Mouse (Mus musculus) forebrain, embryonic 11.5 days (tissue): ENCODE results near the gene St6galnac3. TPM values are rescaled to one million over a fixed set of nuclear protein-coding genes. Genes with fewer than 3 reads are reported as not detected.

ENCODE experiments used
- ATAC-seq: fragments of 200-750 bp; cut with Nextera tagmentation; replicated peaks from 2 replicates; pipeline ENCODE4 v1.8.0; 2017; ENCODE audit warnings: moderate TSS enrichment; ENCODE audit not compliant: low FRiP score
- DNase-seq: peaks from one replicate; pipeline ENCODE4 v3.0.0-alpha.2; 2017; ENCODE audit warnings: low spot score
- H3K27ac ChIP-seq: fragments of 300-500 bp; sonication (generic); 2 replicates; pipeline ENCODE4 v1.5.1; 2014; ENCODE audit warnings: low read depth, low read length
- H3K27me3 ChIP-seq: fragments of 300-500 bp; sonication (generic); 2 replicates; pipeline ENCODE4 v1.6.1; 2014; ENCODE audit warnings: mild to moderate bottlenecking, low read length, mixed read lengths; ENCODE audit not compliant: control insufficient read depth, insufficient read depth
- H3K36me3 ChIP-seq: fragments of 300-500 bp; sonication (generic); 2 replicates; pipeline ENCODE4 v1.6.1; 2014; ENCODE audit warnings: mild to moderate bottlenecking, low read length, moderate library complexity, mixed read lengths; ENCODE audit not compliant: control insufficient read depth, insufficient read depth
- H3K4me1 ChIP-seq: fragments of 300-500 bp; sonication (generic); replicated peaks from 2 replicates; pipeline ENCODE4 v1.6.1; 2014; ENCODE audit warnings: low read length, mixed read lengths; ENCODE audit not compliant: control insufficient read depth, insufficient read depth
- H3K4me2 ChIP-seq: fragments of 300-500 bp; sonication (generic); 2 replicates; pipeline ENCODE4 v1.6.1; 2014; ENCODE audit warnings: low read depth, mild to moderate bottlenecking, low read length, moderate library complexity, mixed read lengths; ENCODE audit not compliant: severe bottlenecking
- H3K4me3 ChIP-seq: fragments of 300-500 bp; sonication (generic); 2 replicates; pipeline ENCODE4 v1.5.1; 2014; ENCODE audit warnings: low read depth, low read length
- H3K9ac ChIP-seq: fragments of 300-500 bp; sonication (generic); 2 replicates; pipeline ENCODE4 v1.6.1; 2014; ENCODE audit warnings: low read length
- H3K9me3 ChIP-seq: fragments of 300-500 bp; sonication (generic); 2 replicates; pipeline ENCODE4 v1.6.1; 2016; ENCODE audit warnings: low read length, mixed read lengths; ENCODE audit not compliant: control insufficient read depth
- WGBS: fragments of 180-500 bp; shearing (Covaris S2); extraction: QIAGEN DNeasy Blood & Tissue Kit; methylation state at CpG from one replicate; pipeline ENCODE4 v1.1.7; 2014; 5-methylcytosine and 5-hydroxymethylcytosine counted together
- polyA plus RNA-seq: library from polyadenylated mRNA; unstranded; fragments of >200 nt; fragmentation: Nextera tagmentation; extraction: Ambion mirVana; gene quantifications from 2 replicates; pipeline ENCODE4 v1.2.1, GENCODE M21; 2014

The St6galnac3 gene
- polyA plus RNA-seq, 1 experiment from 2014 or later = 38.0 TPM

DNA sequence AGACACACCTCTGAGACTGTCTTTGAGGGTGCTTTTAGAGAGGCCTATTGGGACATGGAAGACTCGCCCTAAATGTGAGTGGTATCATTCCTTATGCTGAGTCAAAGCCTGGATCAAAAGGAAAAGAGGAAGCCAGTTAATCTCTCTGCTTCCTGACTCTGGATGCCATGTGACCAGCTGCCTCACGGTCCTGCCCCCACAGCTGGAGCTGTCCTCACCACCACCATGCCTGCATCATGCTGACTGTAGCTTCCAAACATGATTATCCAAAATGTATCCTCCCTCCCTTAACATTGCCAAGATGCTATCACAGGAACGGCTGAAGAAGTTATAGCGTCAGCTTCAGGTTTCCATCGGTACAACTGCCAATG, 244.4 kb downstream of the St6galnac3 start:
- no peak overlapping the region for H3K4me3 ChIP-seq
- H3K4me2 ChIP-seq = no peak overlapping the region
- no peaks in the 10 kb centered on the region for H3K36me3 ChIP-seq
- H3K27me3 ChIP-seq = no peaks in the 10 kb centered on the region
- H3K4me1 ChIP-seq = no peaks in the 10 kb centered on the region
- WGBS = 85% methylated on average over 5 of the region's 5 CpGs
- no peaks in the 10 kb centered on the region for H3K9me3 ChIP-seq
- H3K9ac ChIP-seq = no peak overlapping the region
- DNase-seq (no peak), ATAC-seq (no peak)
- H3K27ac ChIP-seq = no peak overlapping the region

GRCm38 (mm10) chr3:153480005-153480635, 244.9 kb downstream of the St6galnac3 start:
- ATAC-seq = no peak
- Histone ChIP-seq H3K9me3 (no peaks in the 10 kb centered on the region), H3K27me3 (no peaks in the 10 kb centered on the region), H3K9ac (no peak overlapping the region), H3K4me3 (no peak overlapping the region), H3K36me3 (no peaks in the 10 kb centered on the region), H3K4me1 (no peaks in the 10 kb centered on the region), H3K27ac (no peak overlapping the region), H3K4me2 (no peak overlapping the region)
- 80% methylated on average over 3 of the region's 3 CpGs for WGBS
- no peak for DNase-seq

DNA sequence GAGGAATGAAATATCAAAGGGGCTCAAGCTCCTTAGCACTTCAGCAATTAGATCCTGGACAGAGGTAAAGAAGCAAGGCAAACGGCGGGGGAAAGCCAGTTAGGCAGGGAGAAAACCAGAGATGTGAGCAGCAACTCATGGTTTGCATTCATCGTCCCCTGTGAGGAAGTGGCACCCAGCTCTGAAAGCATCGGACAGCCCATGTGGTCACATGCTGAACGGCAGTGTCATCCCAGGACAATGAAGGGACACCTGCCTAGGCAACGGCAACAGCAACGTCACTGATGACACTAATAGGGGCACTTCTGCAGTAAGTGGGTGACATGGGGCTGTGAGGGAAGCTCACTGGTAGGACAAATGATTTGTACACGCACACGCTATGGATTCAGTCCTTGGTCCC, 249.1 kb downstream of the St6galnac3 start:
- Histone ChIP-seq H3K4me3 (no peak overlapping the region), H3K27ac (no peak overlapping the region), H3K9ac (no peak overlapping the region), H3K27me3 (no peaks in the 10 kb centered on the region), H3K9me3 (no peaks in the 10 kb centered on the region), H3K4me1 (no peaks in the 10 kb centered on the region), H3K36me3 (no peaks in the 10 kb centered on the region), H3K4me2 (no peak overlapping the region)
- 89% methylated on average over 9 of the region's 9 CpGs for WGBS
- no peak for DNase-seq
- no peak for ATAC-seq

DNA sequence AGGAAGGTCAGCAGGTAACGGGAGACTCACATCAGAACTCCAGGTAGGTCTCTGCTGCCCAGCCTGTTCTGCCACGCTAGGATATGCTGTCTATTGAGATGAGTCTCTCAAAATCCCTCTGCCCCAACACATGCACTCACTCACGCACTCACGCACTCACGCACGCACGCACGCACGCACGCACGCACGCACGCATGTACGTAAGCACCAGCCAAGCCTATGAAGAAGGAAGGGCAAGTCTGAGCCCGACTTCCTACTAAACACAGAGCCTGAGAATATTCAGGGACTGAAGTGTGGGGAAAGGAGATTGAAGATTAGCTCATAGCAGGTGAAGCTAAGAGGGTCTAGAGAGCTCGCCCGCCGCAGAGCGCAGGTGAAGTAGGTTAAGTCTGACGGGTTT, 249.5 kb downstream of the St6galnac3 start:
- Histone ChIP-seq H3K4me1 (no peaks in the 10 kb centered on the region), H3K36me3 (no peaks in the 10 kb centered on the region), H3K9ac (no peak overlapping the region), H3K4me3 (no peak overlapping the region), H3K27ac (no peak overlapping the region), H3K4me2 (no peak overlapping the region), H3K27me3 (no peaks in the 10 kb centered on the region), H3K9me3 (no peaks in the 10 kb centered on the region)
- DNase-seq = no peak
- 97% methylated on average over 20 of the region's 20 CpGs for WGBS
- no peak for ATAC-seq

DNA sequence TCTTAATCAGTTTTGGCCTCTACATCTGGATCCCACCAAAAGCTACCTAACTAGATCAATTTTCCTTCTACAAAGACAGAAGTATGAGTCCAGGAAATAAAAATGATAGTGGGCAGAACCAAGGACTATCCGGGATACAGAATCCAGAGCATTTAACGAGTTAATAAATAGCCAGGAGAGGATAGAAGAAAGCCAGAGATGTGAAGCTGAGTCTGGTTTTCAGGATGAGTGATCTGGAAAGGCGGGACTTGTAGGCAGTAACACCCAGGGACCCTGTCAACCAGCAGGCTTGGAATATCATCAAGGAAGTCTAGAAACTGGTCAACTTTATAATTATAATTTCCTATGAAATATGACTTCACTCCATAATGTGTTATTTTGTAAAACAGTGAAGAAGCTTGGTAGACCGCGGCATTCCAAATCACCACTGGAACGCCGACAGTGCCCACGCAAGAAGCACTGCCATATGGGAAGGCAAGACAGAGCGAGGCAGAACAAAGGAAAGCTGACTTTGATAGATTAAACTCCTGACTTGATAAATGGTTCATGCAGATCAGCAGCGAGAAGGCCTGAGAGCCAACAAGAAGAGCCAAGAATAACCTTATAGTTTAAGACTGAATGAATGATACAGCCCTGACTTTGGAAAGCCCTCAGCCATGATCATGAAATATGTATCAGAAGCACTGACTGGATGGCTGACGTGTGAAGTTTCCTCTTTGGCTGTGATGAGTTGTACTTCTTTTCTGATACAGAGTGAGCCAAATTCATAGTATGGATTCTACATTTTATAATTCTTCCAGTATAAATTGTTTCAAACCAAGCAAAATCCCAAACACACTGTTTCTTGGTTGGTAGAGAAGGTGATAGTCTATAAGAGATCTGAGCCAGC, 252.1 kb downstream of the St6galnac3 start:
- no peak overlapping the region for H3K4me2 ChIP-seq
- no peak overlapping the region for H3K27ac ChIP-seq
- no peaks in the 10 kb centered on the region for H3K4me1 ChIP-seq
- no peak for ATAC-seq
- no peaks in the 10 kb centered on the region for H3K9me3 ChIP-seq
- no peaks in the 10 kb centered on the region for H3K27me3 ChIP-seq
- H3K36me3 ChIP-seq = no peaks in the 10 kb centered on the region
- H3K9ac ChIP-seq = no peak overlapping the region
- H3K4me3 ChIP-seq = no peak overlapping the region
- WGBS = 94% methylated on average over 11 of the region's 11 CpGs
- no peak for DNase-seq

DNA sequence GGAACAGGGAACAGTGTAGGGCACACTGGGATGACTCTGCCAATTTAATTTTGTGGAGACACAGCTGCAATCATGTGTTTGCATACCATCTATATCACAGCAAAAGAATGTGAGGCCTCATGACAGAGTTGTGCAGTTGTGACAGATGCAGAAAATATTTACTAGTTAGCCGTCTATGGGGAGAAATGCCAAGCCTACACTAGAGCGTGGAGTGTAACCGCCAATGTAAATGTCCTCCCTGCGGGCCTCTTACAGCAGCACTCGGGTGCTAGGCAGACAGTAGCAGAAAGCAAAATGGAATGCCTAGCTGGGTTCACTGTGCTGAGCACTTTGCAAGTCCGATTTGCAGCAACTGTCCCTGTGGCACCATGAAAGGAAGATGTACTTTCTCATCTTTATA, 261.1 kb downstream of the St6galnac3 start:
- no peaks in the 10 kb centered on the region for H3K4me1 ChIP-seq
- WGBS = 90% methylated on average over 6 of the region's 6 CpGs
- H3K4me2 ChIP-seq = no peak overlapping the region

DNA sequence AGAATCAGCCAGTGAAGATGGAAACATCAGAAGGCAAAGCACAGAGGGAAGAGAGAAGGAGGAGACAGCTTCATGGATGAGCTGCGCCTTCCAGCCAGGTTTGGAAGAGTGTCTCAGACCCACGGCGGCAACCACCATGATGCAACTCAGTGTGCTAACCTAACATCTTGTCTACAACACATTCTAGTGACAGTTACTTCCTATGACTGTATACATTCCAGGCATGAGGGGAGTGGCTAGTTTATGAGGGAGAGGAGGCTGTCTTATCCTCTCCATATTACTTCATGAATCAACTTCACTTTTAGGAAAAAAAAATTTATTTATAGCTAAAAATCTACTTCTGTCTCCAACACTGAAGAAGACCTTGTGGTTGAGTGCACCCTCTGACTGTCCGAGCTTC, 264.8 kb downstream of the St6galnac3 start:
- Histone ChIP-seq H3K36me3 (no peaks in the 10 kb centered on the region), H3K4me3 (no peak overlapping the region), H3K9ac (no peak overlapping the region), H3K27me3 (no peaks in the 10 kb centered on the region), H3K4me2 (no peak overlapping the region), H3K27ac (no peak overlapping the region), H3K9me3 (no peaks in the 10 kb centered on the region), H3K4me1 (no peaks in the 10 kb centered on the region)
- no peak for ATAC-seq
- DNase-seq = no peak
- 97% methylated on average over 4 of the region's 4 CpGs for WGBS

More for the DNA sequence above, 261.1 kb downstream of the St6galnac3 start:
- Histone ChIP-seq H3K27ac (no peak overlapping the region), H3K27me3 (no peaks in the 10 kb centered on the region), H3K36me3 (no peaks in the 10 kb centered on the region), H3K4me3 (no peak overlapping the region), H3K9ac (no peak overlapping the region), H3K9me3 (no peaks in the 10 kb centered on the region)
- DNase-seq (no peak), ATAC-seq (no peak)

- H3K36me3 ChIP-seq = no peaks in the 10 kb centered on the region
- H3K4me1 ChIP-seq = no peaks in the 10 kb centered on the region
- no peaks in the 10 kb centered on the region for H3K27me3 ChIP-seq
- H3K9ac ChIP-seq = no peak overlapping the region
- 83% methylated on average over 3 of the region's 3 CpGs for WGBS
- H3K4me2 ChIP-seq = no peak overlapping the region
- DNase-seq (no peak), ATAC-seq (no peak)
- no peak overlapping the region for H3K27ac ChIP-seq
- no peaks in the 10 kb centered on the region for H3K9me3 ChIP-seq
- no peak overlapping the region for H3K4me3 ChIP-seq
Observed at GRCm38 (mm10) chr3:153458593-153458992, 266.4 kb downstream of the St6galnac3 start.

DNA sequence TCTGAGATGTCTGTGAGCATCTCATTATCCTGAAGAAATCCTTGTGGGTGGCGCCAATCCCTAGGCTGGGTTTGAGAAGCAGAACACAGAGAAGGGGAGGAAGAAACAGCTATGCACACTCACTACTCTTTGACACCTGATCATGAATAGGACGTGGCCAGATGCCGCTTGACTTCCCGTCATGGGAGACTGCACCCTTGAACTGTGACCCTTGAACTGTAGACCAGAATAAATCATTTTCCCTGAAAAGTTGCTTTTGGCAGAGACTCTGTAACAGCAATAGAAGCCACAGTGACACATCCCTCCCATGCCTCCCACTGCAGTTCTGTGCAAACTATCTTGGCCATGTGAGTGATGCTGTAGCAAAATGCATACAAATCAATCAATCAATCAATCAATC, 267.3 kb downstream of the St6galnac3 start:
- ATAC-seq = no peak

More for the DNA sequence above, 267.3 kb downstream of the St6galnac3 start:
- no peak overlapping the region for H3K4me2 ChIP-seq
- no peak overlapping the region for H3K9ac ChIP-seq
- H3K9me3 ChIP-seq = no peaks in the 10 kb centered on the region
- no peak overlapping the region for H3K27ac ChIP-seq
- DNase-seq = no peak
- no peaks in the 10 kb centered on the region for H3K27me3 ChIP-seq
- WGBS = 85% methylated on average over 4 of the region's 4 CpGs
- H3K36me3 ChIP-seq = no peaks in the 10 kb centered on the region
- H3K4me3 ChIP-seq = no peak overlapping the region
- no peaks in the 10 kb centered on the region for H3K4me1 ChIP-seq
